Mouse (Mus musculus) skeletal muscle tissue, postnatal 0 days (tissue): ENCODE data around the gene Kpna7. TPM values are rescaled to one million over a fixed set of nuclear protein-coding genes. Genes with fewer than 3 reads are reported as not detected.

Source experiments
- polyA plus RNA-seq: library from polyadenylated mRNA; unstranded; fragments of >200 nt; fragmentation: Nextera tagmentation; extraction: Ambion mirVana; gene quantifications from 2 replicates; pipeline ENCODE4 v1.2.1, GENCODE M21; 2015

Kpna7 gene
- polyA plus RNA-seq: not detected in 2 replicates

DNA sequence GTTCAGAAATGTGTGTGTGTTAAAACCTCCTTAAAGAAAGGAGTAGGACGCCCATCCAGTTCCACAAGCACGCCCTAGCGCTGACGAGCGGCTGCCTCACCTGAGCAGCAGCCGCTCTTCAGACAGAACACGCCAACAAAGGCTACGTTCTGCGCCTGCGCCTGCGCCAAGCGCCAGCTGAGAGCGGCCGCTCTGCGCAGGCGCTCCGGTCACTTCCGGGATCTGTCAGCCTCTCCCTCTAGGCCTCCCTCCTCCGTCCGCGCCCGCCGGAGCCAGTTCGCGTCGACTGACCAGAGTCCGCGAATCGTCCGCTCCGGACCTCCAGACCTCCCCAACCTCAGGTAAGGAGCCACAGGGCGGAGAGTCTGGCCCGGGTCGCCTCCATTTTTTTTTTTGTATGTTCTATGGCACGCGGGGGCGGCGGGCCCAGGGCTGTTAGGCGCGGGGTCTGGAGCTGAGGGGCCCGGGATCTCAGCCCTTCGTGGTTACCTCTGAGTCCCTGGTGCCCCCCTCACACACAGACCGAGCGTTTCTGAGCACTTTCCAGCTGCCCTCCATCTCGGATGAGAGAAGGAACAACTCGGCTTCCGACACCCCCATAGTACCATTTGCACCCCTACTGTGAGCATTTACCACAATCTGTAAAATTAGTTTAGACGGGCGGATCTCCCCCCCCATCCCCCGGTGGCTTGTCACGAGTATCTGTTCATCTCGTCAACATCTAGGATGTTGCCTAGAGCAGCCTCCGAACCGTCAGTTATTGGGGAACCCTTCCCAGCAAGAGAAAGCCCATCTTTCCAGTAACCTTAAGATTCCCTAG, at the start of gene Kpna7, which contains the start of gene Arpc1a:
Gene Kpna7 (minus strand): TSS at position 399 of the 820 bp plus-strand sequence.
Gene Arpc1a (plus strand): TSS at position 199 of the 820 bp plus-strand sequence.

DNA sequence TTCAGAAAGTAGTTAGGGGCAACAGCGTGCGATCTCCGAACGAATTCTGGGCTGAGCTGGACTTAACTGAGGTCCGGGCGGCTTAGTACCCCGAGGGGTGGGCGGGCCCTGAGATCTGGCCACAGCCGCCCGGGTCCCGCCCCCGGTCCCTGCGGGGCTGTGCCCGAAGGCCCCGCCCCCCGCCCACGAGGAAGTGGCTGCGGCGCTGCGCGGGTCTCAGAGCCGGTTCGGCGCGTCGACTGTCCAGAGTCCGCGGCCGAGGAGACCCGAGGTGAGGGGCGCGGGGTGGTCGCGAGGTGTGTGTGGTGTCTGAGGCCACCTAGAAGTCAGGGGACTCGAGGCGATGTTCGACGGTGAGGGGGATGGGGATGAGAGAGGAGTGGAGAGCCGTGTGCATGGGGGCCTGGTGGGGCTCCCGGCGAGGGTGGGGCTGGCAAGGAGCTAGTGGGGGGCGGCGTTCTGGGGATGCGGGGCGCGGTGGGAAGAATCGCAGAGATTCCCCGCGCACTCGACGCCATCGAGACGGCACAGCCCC, 30.3 kb upstream of the Kpna7 start, which contains the start of gene Arpc1b:
Gene Arpc1b (plus strand): TSS at position 145 of the 535 bp plus-strand sequence.

DNA sequence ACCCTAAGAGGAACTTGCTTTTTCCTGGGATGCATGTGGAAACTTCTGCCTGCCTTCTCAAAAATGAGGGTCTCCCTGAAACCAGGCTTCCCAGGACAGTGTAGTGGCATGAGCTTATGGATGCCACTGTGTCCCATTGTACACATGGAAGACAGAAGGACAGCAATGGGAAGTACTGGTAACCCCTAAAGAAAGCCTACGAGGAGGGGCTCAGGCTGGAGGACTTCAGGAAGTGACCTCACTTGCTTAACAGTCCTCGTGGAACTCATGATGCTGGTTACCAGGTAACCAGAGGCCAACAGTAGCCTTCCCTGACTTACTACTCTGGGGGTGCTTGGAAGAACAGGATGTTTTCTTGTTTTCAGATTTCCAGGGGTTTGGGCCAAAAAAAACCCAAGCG, 41.1 kb downstream of the Kpna7 start, which contains the start of gene 1700018F24Rik:
Gene 1700018F24Rik (plus strand): TSS at position 301 of the 400 bp plus-strand sequence.

DNA sequence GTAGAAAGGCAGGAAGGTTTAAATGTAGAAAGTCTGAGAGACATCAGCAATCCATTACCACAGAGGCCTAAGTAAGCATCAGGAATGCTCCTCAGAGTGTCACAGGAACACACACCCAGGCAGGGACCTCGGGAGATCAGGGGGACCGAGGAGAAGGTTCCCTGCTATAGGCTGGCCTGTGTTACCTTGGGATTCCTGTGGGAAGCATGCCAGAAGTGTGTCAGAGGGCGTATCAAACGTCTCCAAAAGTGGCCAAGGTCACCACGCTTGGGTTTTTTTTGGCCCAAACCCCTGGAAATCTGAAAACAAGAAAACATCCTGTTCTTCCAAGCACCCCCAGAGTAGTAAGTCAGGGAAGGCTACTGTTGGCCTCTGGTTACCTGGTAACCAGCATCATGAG, 51.4 kb downstream of the Kpna7 start, which contains the start of gene Gm4871:
Gene Gm4871 (minus strand): TSS at position 364 of the 400 bp plus-strand sequence.

DNA sequence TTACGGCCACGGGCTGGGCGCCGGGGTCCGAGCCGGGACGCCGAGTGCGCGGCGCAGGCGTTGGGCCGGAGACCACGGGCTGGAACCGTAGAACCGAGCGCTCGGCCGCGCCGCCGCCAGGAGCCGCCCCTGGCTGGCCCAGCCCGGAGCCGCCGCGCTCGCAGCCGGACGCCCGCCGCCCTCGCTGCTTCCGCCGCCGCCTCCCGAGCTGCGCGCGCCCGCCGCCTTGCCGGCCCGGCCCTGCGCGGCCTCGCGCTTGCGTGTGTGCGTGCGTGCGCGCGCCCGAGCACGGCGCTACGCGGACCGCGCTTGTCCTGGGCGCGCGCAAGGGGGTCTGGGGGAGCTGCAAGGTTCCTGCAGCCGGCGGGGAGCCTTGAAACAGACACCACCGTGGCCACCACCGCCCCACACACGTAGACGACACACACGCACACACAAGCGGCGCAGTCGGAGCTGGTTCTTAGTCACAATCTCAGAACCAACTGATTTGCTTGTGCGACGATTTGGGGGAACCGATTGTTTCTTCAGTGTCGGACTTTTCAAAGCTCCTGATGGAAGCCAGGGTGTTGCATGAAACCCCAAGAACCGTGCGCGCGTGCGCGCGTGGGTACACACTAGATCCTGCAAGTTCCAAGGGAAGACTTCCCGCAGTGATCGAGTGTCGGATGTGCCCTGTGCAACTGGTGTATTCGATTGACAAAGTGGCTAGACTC, 118.0 kb downstream of the Kpna7 start, which contains the start of gene Smurf1:
Gene Smurf1 (minus strand): TSS at position 209 of the 713 bp plus-strand sequence.

Other genes with a start within 250 kb of the Kpna7 start
- gene Smurf1, start 118.2 kb downstream of the Kpna7 start, polyA plus RNA-seq: 6.9 and 7.4 TPM in 2 replicates
- gene Gm4871, start 51.3 kb downstream of the Kpna7 start, polyA plus RNA-seq: not detected in 2 replicates
- gene 1700018F24Rik, start 41.0 kb downstream of the Kpna7 start, polyA plus RNA-seq: not detected in 2 replicates
- gene Arpc1a, start 200 bp downstream of the Kpna7 start, polyA plus RNA-seq: 64.8 and 78.1 TPM in 2 replicates
- gene Arpc1b, start 30.2 kb upstream of the Kpna7 start, polyA plus RNA-seq: 178 and 280 TPM in 2 replicates
- gene Pdap1, start 56.2 kb upstream of the Kpna7 start, polyA plus RNA-seq: 51.6 and 70.3 TPM in 2 replicates
- 102 and 124 TPM in 2 replicates for gene Bud31, start 56.3 kb upstream of the Kpna7 start, polyA plus RNA-seq
- 10.5 and 10.8 TPM in 2 replicates for gene Ptcd1, start 83.1 kb upstream of the Kpna7 start, polyA plus RNA-seq
- 15.7 and 18.7 TPM in 2 replicates for gene Cpsf4, start 83.2 kb upstream of the Kpna7 start, polyA plus RNA-seq
- gene Atp5j2, start 108.0 kb upstream of the Kpna7 start, polyA plus RNA-seq: 894 and 985 TPM in 2 replicates
- 7.4 and 7.9 TPM in 2 replicates for gene Zkscan14, start 117.8 kb upstream of the Kpna7 start, polyA plus RNA-seq
- gene Zkscan5, start 120.5 kb upstream of the Kpna7 start, polyA plus RNA-seq: 7.2 and 7.7 TPM in 2 replicates
- 29.5 and 34.5 TPM in 2 replicates for gene Zfp655, start 147.7 kb upstream of the Kpna7 start, polyA plus RNA-seq
- 0.33 and 0.44 TPM in 2 replicates for gene Zscan25, start 196.5 kb upstream of the Kpna7 start, polyA plus RNA-seq